Mouse (Mus musculus): ENCODE data around the gene Lin52. TPM values are rescaled to one million over a fixed set of nuclear protein-coding genes. Genes with fewer than 3 reads are reported as not detected.

Lin52 gene
- polyA plus RNA-seq, 1 experiment from 2014 or later: 20.5 TPM

DNA sequence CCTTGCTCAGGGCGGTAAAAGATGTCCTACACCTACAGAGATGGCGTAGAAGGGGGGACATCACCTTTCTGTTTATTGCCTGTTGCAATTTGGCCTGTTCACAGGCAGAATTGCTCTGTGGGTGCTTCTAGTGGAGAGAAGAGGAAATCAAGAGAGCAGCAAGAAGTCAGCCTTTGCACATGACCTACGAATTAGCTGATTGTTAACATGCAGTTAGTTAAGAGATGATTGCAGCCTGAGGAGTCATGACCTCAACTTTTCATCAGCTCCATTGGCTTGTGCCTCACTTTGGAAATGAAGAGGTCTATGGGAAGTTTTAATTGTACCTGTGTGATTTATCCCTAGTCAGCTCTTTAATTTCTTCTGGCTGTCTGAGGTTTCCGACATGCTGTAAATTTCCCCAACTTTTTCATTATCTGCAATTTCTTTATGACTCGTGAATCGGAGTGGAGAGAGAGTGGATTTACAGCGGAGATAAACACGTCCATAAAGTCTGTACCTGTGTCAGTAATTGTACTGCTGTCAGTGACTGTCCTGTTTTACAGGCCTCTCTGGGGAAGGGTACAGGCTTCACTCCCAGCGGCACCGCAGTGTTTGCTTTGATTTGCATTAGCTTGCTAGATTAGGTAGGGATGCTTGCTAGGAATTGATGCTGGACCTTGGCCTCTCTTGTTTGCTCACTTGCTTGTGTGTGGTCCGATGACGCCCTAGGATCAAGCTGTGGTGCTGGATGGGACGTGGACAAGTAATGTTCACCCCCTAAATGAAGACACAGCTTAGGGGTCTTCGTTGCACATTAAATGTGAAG lies 31.8 kb downstream of the Lin52 start:
- no peak overlapping the region for H3K27ac ChIP-seq
- H3K4me3 ChIP-seq: no peak overlapping the region
- DNase-seq (ENCODE audit: low spot score): no peak
- 86% methylated on average over 14 of the region's 14 CpGs for WGBS
- no peaks in the 10 kb centered on the region for H3K27me3 ChIP-seq (ENCODE audit: insufficient read depth, poor library complexity, severe bottlenecking)
- peaks cover 4% of the 10 kb centered on the region; the same call in 1 of the 2 replicates for H3K36me3 ChIP-seq
- peaks cover 12% of the 10 kb centered on the region for H3K4me1 ChIP-seq
- H3K9me3 ChIP-seq: no peaks in the 10 kb centered on the region

DNA sequence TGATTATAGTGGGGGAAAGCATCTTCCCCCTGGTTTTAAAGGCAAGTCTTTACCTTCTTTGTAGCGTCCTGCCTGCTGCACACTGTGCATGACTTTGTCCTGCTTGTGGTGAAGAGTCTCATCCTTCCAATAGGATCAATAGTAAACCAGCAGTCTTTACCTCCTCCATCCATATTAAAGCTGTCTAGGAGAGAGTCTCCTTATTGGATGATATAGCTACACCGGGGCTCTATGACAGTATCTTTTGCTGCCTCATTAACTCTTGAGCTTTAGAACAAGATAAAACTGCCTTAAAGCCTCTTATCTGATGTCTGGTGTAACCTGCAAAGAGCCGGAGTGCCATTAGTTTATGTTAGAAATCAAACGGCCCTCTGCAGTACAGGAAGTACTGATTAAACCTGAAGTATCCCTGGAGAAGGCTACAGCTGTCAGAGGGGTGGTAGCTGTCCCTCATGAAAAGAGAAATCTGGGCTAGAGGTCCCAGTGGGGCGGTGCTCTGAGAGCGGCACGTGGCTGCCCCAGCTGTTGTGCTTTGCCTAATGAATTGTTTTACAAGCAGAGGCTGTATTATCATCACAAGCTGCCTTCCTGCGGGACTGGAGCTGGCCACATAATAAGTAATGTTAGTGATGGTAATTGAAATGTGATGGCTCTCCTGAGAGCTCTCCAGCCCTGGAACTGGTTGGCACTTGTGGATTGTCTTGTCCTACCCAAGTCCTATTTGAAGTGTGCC lies 36.3 kb downstream of the Lin52 start:
- no peaks in the 10 kb centered on the region for H3K27me3 ChIP-seq (ENCODE audit: insufficient read depth, poor library complexity, severe bottlenecking)
- H3K4me1 ChIP-seq: peaks cover 16% of the 10 kb centered on the region
- 27% methylated on average over 8 of the region's 8 CpGs for WGBS
- no peak overlapping the region for H3K4me3 ChIP-seq
- no peaks in the 10 kb centered on the region for H3K9me3 ChIP-seq
- 0 out of 2 replicates have a peak, but pooled peaks cover 2% of the 10 kb centered on the region for H3K36me3 ChIP-seq
- H3K27ac ChIP-seq: no peak overlapping the region
- no peak for DNase-seq (ENCODE audit: low spot score)

DNA sequence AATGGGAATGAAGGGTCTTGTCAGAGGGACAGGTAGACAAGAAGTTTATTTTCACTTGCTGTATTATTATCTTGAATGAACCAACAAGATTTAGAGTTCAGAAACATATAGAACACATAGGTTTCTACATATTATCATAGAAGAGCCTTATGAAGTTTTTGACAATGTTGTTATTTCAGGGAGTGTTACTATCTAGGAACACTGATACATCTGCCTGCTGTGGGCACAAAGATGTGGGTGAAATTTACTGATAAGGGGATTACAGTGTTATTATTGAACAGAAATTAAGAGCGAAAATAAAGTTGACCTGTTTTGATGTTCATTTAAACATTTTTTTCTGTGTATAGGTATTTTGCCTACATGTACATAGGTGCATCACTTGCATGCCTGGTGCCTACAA lies 45.6 kb downstream of the Lin52 start:
- DNase-seq (ENCODE audit: low spot score): no peak
- Histone ChIP-seq H3K27me3 (ENCODE audit: insufficient read depth, poor library complexity, severe bottlenecking) (no peaks in the 10 kb centered on the region), H3K9me3 (no peaks in the 10 kb centered on the region), H3K4me3 (no peak overlapping the region), H3K27ac (no peak overlapping the region), H3K4me1 (peaks cover 10% of the 10 kb centered on the region; the same call in 1 of the 2 replicates), H3K36me3 (no peaks in the 10 kb centered on the region)
- 88% methylated on average over 1 of the region's 1 CpGs for WGBS

DNA sequence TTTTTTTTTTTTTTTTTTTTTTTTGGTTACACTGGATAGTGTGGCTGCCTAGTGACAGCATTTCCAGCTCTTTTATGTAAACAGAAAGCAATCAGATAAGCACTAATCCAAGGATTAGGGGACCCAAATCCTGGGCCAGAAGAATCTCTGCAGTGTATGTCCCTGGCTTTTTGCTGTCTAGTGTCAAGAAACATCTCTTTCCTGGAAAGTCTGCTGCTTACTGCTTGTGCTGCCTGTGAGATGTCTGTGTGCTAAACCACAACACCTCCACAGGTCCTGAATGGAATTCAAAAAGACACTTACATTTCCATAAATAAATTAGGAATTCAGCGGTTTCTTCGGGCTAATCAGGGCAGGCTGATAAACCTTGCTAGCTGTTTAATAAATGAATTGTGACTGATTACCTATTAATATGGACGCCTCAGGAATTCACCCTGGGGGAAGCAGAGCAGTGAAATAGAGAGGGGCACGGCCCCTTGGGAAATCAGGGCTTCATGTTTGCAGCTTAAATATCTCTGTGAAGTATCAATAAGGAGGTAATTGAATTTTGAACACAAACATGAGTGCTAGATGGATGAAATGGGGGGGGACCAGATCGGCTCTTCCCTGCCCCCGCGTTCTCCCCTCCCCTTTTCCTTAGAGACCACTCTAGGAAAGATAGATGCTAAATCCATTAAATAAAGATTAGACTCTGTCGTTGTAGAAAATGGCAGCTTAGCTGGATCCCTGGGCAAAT lies 49.5 kb downstream of the Lin52 start:
- H3K27ac ChIP-seq: no peak overlapping the region
- WGBS: 61% methylated on average over 8 of the region's 8 CpGs
- H3K4me3 ChIP-seq: no peak overlapping the region
- H3K9me3 ChIP-seq: no peaks in the 10 kb centered on the region
- H3K4me1 ChIP-seq: peaks cover 10% of the 10 kb centered on the region; the same call in 1 of the 2 replicates
- H3K36me3 ChIP-seq: no peaks in the 10 kb centered on the region
- DNase-seq (ENCODE audit: low spot score): no peak
- no peaks in the 10 kb centered on the region for H3K27me3 ChIP-seq (ENCODE audit: insufficient read depth, poor library complexity, severe bottlenecking)

DNA sequence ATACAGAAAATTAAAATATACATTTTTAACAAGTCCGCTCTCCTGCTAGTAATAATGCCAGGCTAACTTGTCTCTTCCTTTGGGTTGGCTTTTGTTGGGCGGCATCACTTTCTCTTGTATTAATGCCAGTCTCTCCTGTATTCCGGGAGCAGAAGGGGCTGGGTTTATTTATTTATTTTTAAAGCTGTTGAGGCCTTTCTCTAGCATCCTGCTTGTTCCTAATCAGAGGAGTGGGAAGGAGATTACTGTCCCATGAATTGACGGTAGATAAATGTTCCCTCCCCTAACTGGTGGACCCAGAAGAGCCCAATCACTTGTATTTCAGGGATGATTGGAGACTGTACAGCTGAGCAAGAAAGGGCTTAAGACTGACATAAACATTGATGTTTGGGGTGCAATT lies 50.1 kb downstream of the Lin52 start:
- no peak overlapping the region for H3K27ac ChIP-seq
- 55% methylated on average over 4 of the region's 4 CpGs for WGBS
- DNase-seq (ENCODE audit: low spot score): no peak
- no peaks in the 10 kb centered on the region for H3K9me3 ChIP-seq
- no peak overlapping the region for H3K4me3 ChIP-seq
- no peaks in the 10 kb centered on the region for H3K27me3 ChIP-seq (ENCODE audit: insufficient read depth, poor library complexity, severe bottlenecking)
- no peaks in the 10 kb centered on the region for H3K36me3 ChIP-seq
- peaks cover 10% of the 10 kb centered on the region; the same call in 1 of the 2 replicates for H3K4me1 ChIP-seq

DNA sequence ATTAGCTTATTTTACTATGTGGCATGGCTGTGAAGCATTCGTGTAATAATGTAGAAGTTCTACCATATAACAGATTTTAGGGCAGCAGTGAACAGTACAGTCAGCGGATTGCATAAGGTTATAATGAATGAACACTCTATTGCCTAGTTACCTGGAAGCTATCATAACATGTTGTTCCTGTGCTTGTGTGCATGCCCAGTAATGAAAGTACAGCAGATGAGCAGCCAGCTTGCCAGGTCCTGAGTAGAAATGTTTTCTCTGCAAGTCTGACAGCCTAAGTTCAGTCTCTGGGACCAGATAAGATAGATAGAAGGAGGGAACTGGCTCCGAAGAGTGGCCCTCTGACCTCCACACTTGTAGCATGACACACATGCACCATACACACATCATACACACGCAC lies 55.6 kb downstream of the Lin52 start:
- H3K27ac ChIP-seq: no peak overlapping the region
- 80% methylated on average over 4 of the region's 4 CpGs for WGBS
- H3K27me3 ChIP-seq (ENCODE audit: insufficient read depth, poor library complexity, severe bottlenecking): no peaks in the 10 kb centered on the region
- H3K4me1 ChIP-seq: no peaks in the 10 kb centered on the region
- no peak overlapping the region for H3K4me3 ChIP-seq
- no peak for DNase-seq (ENCODE audit: low spot score)
- no peaks in the 10 kb centered on the region for H3K36me3 ChIP-seq
- no peaks in the 10 kb centered on the region for H3K9me3 ChIP-seq

DNA sequence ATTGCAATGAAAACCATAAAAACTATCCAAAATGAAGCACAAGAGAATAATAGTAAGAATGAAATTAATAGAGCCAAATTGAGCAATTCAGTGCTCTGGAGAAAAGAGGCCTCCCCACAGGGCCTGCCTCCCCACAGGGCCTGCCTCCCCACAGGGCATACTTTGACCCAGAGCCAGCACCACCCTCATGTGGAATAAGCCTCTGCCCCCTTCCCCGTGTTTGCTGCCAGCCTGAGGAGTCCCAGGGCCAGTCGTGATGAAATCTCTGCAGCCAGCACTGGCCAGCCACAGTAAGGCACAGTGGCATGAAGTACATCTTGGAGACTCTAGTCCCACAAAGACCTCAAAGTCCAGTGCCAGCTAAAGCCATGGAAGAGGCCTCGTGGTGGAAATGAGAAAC lies 60.8 kb downstream of the Lin52 start:
- no peaks in the 10 kb centered on the region for H3K9me3 ChIP-seq
- no peaks in the 10 kb centered on the region for H3K27me3 ChIP-seq (ENCODE audit: insufficient read depth, poor library complexity, severe bottlenecking)
- H3K4me3 ChIP-seq: no peak overlapping the region
- H3K27ac ChIP-seq: no peak overlapping the region
- H3K4me1 ChIP-seq: no peaks in the 10 kb centered on the region
- no peaks in the 10 kb centered on the region for H3K36me3 ChIP-seq
- DNase-seq (ENCODE audit: low spot score): no peak
- WGBS: 75% methylated on average over 3 of the region's 3 CpGs

DNA sequence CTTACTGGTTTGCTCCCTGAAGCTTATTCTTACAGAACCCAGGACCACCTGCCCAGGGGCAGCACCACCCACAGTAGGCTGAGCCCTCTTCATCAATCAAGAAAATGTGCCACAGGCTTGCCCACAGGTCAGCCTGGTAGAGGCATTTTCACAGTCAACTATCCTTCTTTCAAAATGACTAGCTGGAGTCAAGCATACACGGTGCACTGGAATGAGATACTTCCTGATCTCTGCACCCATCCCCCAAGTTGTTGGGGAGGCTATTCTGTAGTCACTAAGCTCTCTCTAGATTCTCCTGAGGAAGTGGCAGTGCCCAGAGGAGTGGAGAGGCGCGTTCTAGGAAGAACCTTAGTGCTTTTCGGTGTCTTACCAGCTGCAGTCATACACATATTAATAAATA lies 64.3 kb downstream of the Lin52 start:
- H3K9me3 ChIP-seq: no peaks in the 10 kb centered on the region
- WGBS: 79% methylated on average over 4 of the region's 4 CpGs
- H3K36me3 ChIP-seq: no peaks in the 10 kb centered on the region
- no peak for DNase-seq (ENCODE audit: low spot score)
- H3K4me1 ChIP-seq: no peaks in the 10 kb centered on the region
- H3K27ac ChIP-seq: no peak overlapping the region
- no peaks in the 10 kb centered on the region for H3K27me3 ChIP-seq (ENCODE audit: insufficient read depth, poor library complexity, severe bottlenecking)
- H3K4me3 ChIP-seq: no peak overlapping the region

DNA sequence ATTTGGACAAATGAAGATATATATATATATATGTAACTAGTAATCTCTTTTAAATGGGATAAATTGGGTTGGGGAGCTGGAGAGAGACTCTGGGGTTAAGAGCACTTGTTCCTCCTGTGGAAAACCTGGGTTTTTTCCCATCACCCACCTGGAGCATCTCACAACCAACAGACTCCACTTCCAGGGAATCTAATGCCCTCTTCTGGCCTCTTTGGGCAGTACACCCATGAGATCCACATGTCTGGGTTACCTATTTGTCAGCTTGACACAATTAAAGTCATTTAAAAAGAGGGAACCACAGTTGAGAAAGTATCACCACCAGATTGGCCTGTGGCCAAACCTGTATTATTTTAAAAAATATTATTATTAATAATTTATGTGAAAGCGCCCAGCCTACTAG lies 65.4 kb downstream of the Lin52 start:
- Histone ChIP-seq H3K36me3 (no peaks in the 10 kb centered on the region), H3K4me1 (no peaks in the 10 kb centered on the region), H3K27ac (no peak overlapping the region), H3K27me3 (ENCODE audit: insufficient read depth, poor library complexity, severe bottlenecking) (no peaks in the 10 kb centered on the region), H3K9me3 (no peaks in the 10 kb centered on the region), H3K4me3 (no peak overlapping the region)
- WGBS: 98% methylated on average over 1 of the region's 1 CpGs
- no peak for DNase-seq (ENCODE audit: low spot score)

DNA sequence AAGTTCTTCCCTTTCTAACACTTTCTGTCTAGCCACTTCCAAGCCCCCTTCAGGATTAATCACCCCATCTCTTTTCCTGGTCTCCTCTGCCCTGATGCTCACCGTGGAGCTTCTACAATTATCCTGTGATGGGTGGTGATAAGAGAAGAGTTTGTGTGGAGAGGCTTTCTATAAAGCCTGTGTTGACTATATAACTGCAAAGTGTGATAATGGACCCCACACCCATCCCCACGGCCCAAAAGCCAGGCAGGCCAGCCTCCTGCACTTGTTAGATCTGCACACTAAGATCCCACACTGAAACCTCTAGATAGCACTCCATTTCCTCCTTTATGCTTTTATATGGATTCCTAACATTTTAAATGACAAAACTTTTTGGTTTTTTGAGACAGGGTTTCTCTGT lies 66.8 kb downstream of the Lin52 start:
- Histone ChIP-seq H3K9me3 (no peaks in the 10 kb centered on the region), H3K27ac (no peak overlapping the region), H3K27me3 (ENCODE audit: insufficient read depth, poor library complexity, severe bottlenecking) (no peaks in the 10 kb centered on the region), H3K4me1 (no peaks in the 10 kb centered on the region), H3K4me3 (no peak overlapping the region), H3K36me3 (no peaks in the 10 kb centered on the region)
- 69% methylated on average over 2 of the region's 2 CpGs for WGBS
- DNase-seq (ENCODE audit: low spot score): no peak

DNA sequence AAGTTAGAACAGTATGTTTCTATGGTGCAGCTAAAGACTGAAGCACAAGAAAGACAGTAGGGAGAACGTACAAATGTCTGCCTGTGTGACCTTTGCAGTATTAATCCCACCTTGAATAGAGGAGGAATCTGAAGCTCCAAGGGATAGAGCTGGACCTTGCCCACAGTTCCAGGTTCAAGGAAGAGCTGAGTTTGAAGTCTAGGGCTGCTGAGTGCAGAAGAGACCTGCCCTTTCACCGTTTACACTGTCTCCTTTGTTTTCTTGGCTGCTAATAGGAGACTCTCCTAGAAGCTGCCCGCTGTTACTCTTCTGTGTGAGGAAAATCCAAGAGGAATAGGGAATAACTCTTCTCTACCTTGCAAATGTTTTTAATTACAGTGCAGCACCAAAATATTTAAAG lies 72.5 kb downstream of the Lin52 start:
- WGBS: 63% methylated on average over 3 of the region's 3 CpGs
- Histone ChIP-seq H3K36me3 (no peaks in the 10 kb centered on the region), H3K9me3 (no peaks in the 10 kb centered on the region), H3K4me3 (no peak overlapping the region), H3K27ac (no peak overlapping the region; the same call in 1 of the 2 replicates), H3K27me3 (ENCODE audit: insufficient read depth, poor library complexity, severe bottlenecking) (no peaks in the 10 kb centered on the region), H3K4me1 (peaks cover 7% of the 10 kb centered on the region; the same call in 1 of the 2 replicates)
- no peak for DNase-seq (ENCODE audit: low spot score)

DNA sequence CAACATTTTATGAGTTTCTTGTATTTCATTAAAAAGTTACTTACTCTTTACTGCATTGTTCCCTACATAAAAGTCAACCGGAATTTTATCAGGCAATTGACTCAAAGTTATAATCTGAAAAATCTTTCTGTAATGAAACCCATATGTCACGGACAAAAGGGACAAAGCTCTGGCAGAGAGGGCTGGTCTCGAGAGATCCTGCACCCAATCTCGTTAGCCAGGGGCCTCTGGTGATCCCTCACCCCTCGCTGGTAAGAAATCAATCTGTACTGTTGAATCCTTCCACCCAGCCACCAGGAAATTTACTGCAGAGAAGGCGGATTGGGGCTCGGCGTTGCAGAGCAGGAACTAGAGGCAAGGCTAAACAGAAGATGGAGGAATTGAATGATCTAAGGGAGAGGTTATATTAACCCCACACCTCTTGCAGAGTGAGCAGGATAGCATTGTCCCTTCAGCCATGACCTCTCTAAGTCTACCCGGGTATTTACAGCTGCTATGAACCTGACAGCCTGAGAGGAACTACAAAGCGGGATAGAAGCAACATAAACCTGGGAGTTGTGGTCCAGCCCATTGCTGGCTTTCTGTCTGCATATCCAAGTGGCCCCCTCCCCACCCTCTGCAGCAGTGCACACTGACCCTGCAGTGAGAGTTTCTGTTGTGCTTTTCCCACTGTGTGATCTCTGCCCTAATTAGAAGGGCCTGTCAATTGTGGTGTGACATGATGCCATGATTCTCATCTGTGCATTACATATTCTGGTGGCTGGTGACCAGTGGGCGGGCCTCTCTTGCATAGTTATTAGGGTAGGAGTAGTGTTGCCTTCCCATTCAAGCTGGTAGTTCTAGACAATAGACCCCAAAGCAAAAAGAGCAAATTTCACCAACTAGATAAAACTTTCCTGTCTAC lies 73.2 kb downstream of the Lin52 start:
- WGBS: 63% methylated on average over 11 of the region's 11 CpGs
- DNase-seq (ENCODE audit: low spot score): no peak
- H3K4me3 ChIP-seq: no peak overlapping the region
- H3K27ac ChIP-seq: no peak overlapping the region
- no peaks in the 10 kb centered on the region for H3K9me3 ChIP-seq
- peaks cover 7% of the 10 kb centered on the region; the same call in 1 of the 2 replicates for H3K4me1 ChIP-seq
- no peaks in the 10 kb centered on the region for H3K36me3 ChIP-seq
- no peaks in the 10 kb centered on the region for H3K27me3 ChIP-seq (ENCODE audit: insufficient read depth, poor library complexity, severe bottlenecking)
